Mouse (Mus musculus): ENCODE results near the gene Ankrd34b. TPM values are rescaled to one million over a fixed set of nuclear protein-coding genes. Genes with fewer than 3 reads are reported as not detected.

The Ankrd34b gene
- 0.14 TPM for polyA plus RNA-seq (2017; shearing (Covaris generic))

GRCm38 (mm10) chr13:92425758-92426264, at the start of gene Ankrd34b:
Ankrd34b (plus strand) TSS chr13:92425896.

GRCm38 (mm10) chr13:92483852-92484463, 58.3 kb downstream of the Ankrd34b start, which contains the start of gene Fam151b:
Fam151b (minus strand) TSS chr13:92484015.

Other genes starting within 250 kb of the Ankrd34b start
- gene Gm20379, start 119.9 kb upstream of the Ankrd34b start, polyA plus RNA-seq (2017; shearing (Covaris generic)), result 1.9 TPM
- gene Dhfr, start 71.2 kb upstream of the Ankrd34b start, polyA plus RNA-seq (2017; shearing (Covaris generic)), result 3.1 TPM
- 36.2 TPM for gene Msh3, start 70.9 kb upstream of the Ankrd34b start, polyA plus RNA-seq (2017; shearing (Covaris generic))
- 8.4 TPM for gene Fam151b, start 58.1 kb downstream of the Ankrd34b start, polyA plus RNA-seq (2017; shearing (Covaris generic))
- 16.0 TPM for gene Zfyve16, start 105.0 kb downstream of the Ankrd34b start, polyA plus RNA-seq (2017; shearing (Covaris generic))
- gene Spz1, start 150.3 kb downstream of the Ankrd34b start, polyA plus RNA-seq (2017; shearing (Covaris generic)), result not detected
- 19.3 TPM for gene Serinc5, start 185.2 kb downstream of the Ankrd34b start, polyA plus RNA-seq (2017; shearing (Covaris generic))